Mouse (Mus musculus) heart, postnatal 25 days (tissue): ENCODE measurements around the gene Cactin. TPM values are rescaled to one million over a fixed set of nuclear protein-coding genes. Genes with fewer than 3 reads are reported as not detected.
A peak's percentile ranks its signal among the peaks of the same experiment; 100 is the strongest.

Source experiments
- DNase-seq: peaks from one replicate; pipeline ENCODE4 v3.0.0; 2022; ENCODE audit warnings: low spot score
- intact Hi-C: fragments of 180-260 bp; cut with DNase I; formaldehyde crosslinking; loops from one replicate; pipeline ENCODE4 v1.15.1; 2025
- total RNA-seq, 2 experiments: library from RNA; stranded (reverse); gene quantifications; 2 replicates each; pipeline ENCODE4 v1.2.3; 2021

Gene Cactin
- total RNA-seq, 2 experiments from 2014 or later = 13.5 to 16.6 TPM

GRCm38 (mm10) chr10:81315587-81315986 lies 5.3 kb upstream of the Cactin start:
- DNase-seq = no peak
- intact Hi-C loops = no loop called here

- intact Hi-C loops = no loop called here
- DNase-seq = no peak
These were observed 4.4 kb upstream of the Cactin start for GRCm38 (mm10) chr10:81316338-81317060.

- intact Hi-C loops = no loop called here
- no peak for DNase-seq
These were observed 3.6 kb upstream of the Cactin start for GRCm38 (mm10) chr10:81317273-81317672.

GRCm38 (mm10) chr10:81318589-81319329 lies 2.1 kb upstream of the Cactin start:
- no peak for DNase-seq
- intact Hi-C loops = no loop called here

- intact Hi-C loops = no loop called here
- DNase-seq = no peak
These were observed 1.6 kb upstream of the Cactin start for GRCm38 (mm10) chr10:81319330-81319699.

- intact Hi-C loops = loop anchor here (2.0 kb wide), 1 partner anchor 27 kb away; the partner anchor contains the start of gene Pip5k1c
- no peak for DNase-seq
These were observed 958 bp upstream of the Cactin start for GRCm38 (mm10) chr10:81319741-81320549.

GRCm38 (mm10) chr10:81321436-81321835 lies 533 bp downstream of the Cactin start:
- no peak for DNase-seq
- intact Hi-C loops = loop anchor here (2.0 kb wide), 1 partner anchor 29 kb away; the partner anchor contains the start of gene Pip5k1c

- intact Hi-C loops = loop anchor here (2.0 kb wide), 1 partner anchor 20 kb away; the partner anchor contains the start of gene Gipc3
- no peak for DNase-seq
These were observed 1.5 kb downstream of the Cactin start for GRCm38 (mm10) chr10:81322444-81322843.

- DNase-seq = no peak
- intact Hi-C loops = loop anchor here (2.0 kb wide), 1 partner anchor 20 kb away; the partner anchor contains the start of gene Gipc3
These were observed 2.4 kb downstream of the Cactin start for GRCm38 (mm10) chr10:81323141-81323775.

- no peak for DNase-seq
- intact Hi-C loops = loop anchor here (2.0 kb wide), 1 partner anchor 19 kb away; the partner anchor contains the start of gene Gipc3
These were observed 3.1 kb downstream of the Cactin start for GRCm38 (mm10) chr10:81323791-81324530.

GRCm38 (mm10) chr10:81325176-81325575 lies 4.3 kb downstream of the Cactin start:
- no peak for DNase-seq
- intact Hi-C loops = no loop called here

GRCm38 (mm10) chr10:81325781-81326180 lies 4.9 kb downstream of the Cactin start:
- no peak for DNase-seq
- intact Hi-C loops = no loop called here

- peak; percentile 62 for DNase-seq
- intact Hi-C loops = no loop called here
These were observed 6.0 kb downstream of the Cactin start for GRCm38 (mm10) chr10:81326858-81327257.

GRCm38 (mm10) chr10:81327959-81328358 lies 7.1 kb downstream of the Cactin start:
- intact Hi-C loops = loop anchor here (2.0 kb wide), 1 partner anchor 77 kb away; no protein-coding TSS in a partner anchor
- no peak for DNase-seq

GRCm38 (mm10) chr10:81328386-81328785 lies 7.5 kb downstream of the Cactin start, which contains the start of gene Tbxa2r:
Gene Tbxa2r, plus strand, starts transcription at chr10:81328731.
- peak; percentile 73 for DNase-seq
- intact Hi-C loops = loop anchor here (2.0 kb wide), 1 partner anchor 76 kb away; no protein-coding TSS in a partner anchor

GRCm38 (mm10) chr10:81329194-81329975 lies 8.5 kb downstream of the Cactin start:
- intact Hi-C loops = loop anchor here (2.0 kb wide), 1 partner anchor 75 kb away; no protein-coding TSS in a partner anchor
- no peak for DNase-seq

GRCm38 (mm10) chr10:81330007-81330406 lies 9.1 kb downstream of the Cactin start:
- intact Hi-C loops = no loop called here
- peak; percentile 70 for DNase-seq

- intact Hi-C loops = no loop called here
- DNase-seq = no peak
These were observed 11.4 kb downstream of the Cactin start for GRCm38 (mm10) chr10:81332277-81332676.
